Mouse (Mus musculus): Measurements from ENCODE around the gene Mapkbp1. TPM values are rescaled to one million over a fixed set of nuclear protein-coding genes. Genes with fewer than 3 reads are reported as not detected.

Gene Mapkbp1
- polyA plus RNA-seq, 1 experiment from 2014 or later, result 0.28 TPM

DNA sequence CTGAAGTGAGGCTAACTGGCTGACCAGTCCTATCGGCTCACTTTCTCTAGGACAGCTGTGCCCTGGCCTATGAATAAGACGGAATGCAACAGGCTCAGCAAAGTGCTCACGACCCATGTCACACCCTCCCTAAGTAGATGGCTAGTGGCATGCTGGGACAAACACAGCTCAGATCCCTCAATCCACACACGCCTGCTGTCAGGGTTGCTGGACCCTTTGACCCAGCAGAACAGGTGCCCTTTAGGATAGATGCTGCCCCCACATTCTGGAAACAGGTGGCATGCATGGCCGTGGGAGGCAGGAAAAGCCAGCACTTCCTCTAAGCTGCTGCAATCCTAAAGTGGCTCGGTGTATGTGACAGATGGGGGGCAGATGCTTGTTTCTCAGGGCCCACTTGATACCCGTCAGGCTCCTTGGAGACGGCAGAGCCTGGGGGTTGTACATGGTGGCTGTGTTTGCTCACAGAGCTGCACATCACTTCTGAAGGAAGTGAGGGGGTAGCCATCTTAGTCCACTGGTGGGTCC lies 97.0 kb downstream of the Mapkbp1 start:
- 57% methylated on average over 8 of the region's 8 CpGs for WGBS (ENCODE audit: insufficient replicate concordance)
- Histone ChIP-seq H3K9me3 (replicated peaks) (no peaks in the 10 kb centered on the region), H3K4me2 (no peak overlapping the region), H3K27me3 (no peaks in the 10 kb centered on the region; the same call in 1 of the 2 replicates), H3K36me3 (no peaks in the 10 kb centered on the region), H3K27ac (no peak overlapping the region), H3K9ac (no peak overlapping the region), H3K4me1 (replicated peaks) (no peaks in the 10 kb centered on the region), H3K4me3 (replicated peaks) (no peak overlapping the region)
- ATAC-seq (ENCODE audit: low read depth), result no peak
- DNase-seq, result no peak

DNA sequence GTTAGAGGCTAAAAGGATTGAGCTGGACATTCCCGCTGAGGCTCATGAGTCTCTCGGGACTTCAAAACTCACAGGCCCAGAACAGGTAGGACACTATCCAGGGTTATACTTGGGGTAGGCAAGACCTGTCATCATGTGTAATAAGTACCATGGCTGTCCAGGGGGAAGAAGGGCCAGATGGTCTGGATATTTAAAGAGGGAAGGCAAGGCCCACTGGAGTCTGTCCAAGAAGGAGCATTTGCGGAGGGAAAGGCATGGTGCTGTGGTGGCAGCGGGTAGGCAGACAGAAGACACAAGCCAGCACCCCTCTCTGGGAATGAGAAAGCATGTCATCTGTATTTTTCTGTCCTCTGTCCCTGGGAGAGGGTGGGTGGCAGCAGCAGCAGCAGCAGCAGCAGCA lies 101.6 kb downstream of the Mapkbp1 start:
- Histone ChIP-seq H3K4me2 (no peak overlapping the region), H3K9me3 (replicated peaks) (no peaks in the 10 kb centered on the region), H3K9ac (no peak overlapping the region), H3K4me1 (replicated peaks) (peaks cover 7% of the 10 kb centered on the region; the same call in 1 of the 2 replicates), H3K4me3 (replicated peaks) (no peak overlapping the region), H3K36me3 (no peaks in the 10 kb centered on the region), H3K27me3 (peaks cover 29% of the 10 kb centered on the region), H3K27ac (no peak overlapping the region)
- 72% methylated on average over 4 of the region's 4 CpGs for WGBS (ENCODE audit: insufficient replicate concordance)
- ATAC-seq (ENCODE audit: low read depth) (no peak), DNase-seq (no peak)

DNA sequence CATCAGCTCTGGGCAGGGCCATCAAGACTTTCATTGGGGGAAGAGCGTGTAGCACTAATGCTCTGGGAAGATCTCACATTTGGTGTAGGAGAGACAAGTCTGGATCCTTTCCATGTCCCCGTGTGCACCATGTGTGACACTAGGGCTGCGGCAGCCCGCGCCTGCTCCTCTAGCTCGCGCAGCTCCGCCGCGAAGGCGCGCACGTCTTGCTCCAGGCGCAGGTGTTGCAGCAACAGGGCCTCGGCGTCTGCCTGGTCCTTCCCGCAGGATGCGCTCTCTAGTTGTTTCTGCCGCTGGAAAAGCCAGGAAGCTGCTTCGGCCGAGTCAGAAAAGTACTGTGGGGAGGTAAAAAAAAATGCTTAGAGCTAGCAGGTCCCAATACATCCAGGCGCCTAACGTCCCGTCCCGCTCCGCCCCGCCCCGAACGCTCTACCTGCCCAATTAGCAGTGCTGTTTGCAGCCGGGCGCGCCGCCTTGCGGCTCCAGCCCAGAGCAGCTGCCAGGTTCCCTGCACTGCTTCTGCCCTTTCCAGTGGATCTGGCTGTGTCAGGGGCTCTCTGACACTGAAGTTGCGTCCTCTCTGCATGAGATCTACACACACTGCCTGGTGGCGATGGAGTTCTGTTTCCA lies 103.7 kb downstream of the Mapkbp1 start:
- Histone ChIP-seq H3K9ac (no peak overlapping the region), H3K9me3 (replicated peaks) (no peaks in the 10 kb centered on the region), H3K27me3 (peaks cover 34% of the 10 kb centered on the region), H3K4me3 (replicated peaks) (peak overlapping the region; percentile 33), H3K27ac (no peak overlapping the region), H3K4me1 (replicated peaks) (peaks cover 7% of the 10 kb centered on the region; the same call in 1 of the 2 replicates), H3K4me2 (peak overlapping the region; percentile 57), H3K36me3 (no peaks in the 10 kb centered on the region)
- ATAC-seq (ENCODE audit: low read depth), result 0 out of 2 replicates have a peak, but pooled peaks have one; percentile 34
- 4% methylated on average over 36 of the region's 36 CpGs for WGBS (ENCODE audit: insufficient replicate concordance)
- DNase-seq, result no peak

Small RNA genes lying within 50 kb of the gene (microRNA-seq; reads per million reads assigned to microRNA genes)
- not detected for gene Mir7665

Other genes starting within 250 kb of the Mapkbp1 start
- 2.3 and 2.9 TPM in 2 replicates for gene Itpka, start 230.4 kb upstream of the Mapkbp1 start, polyA plus RNA-seq (2015; fragmentation: Nextera tagmentation; extraction: Ambion mirVana)
- 0.08 TPM in 1 of 2 replicates, not detected in the other for gene Ltk, start 212.3 kb upstream of the Mapkbp1 start, polyA plus RNA-seq (2015; fragmentation: Nextera tagmentation; extraction: Ambion mirVana)
- gene Rpap1, start 185.2 kb upstream of the Mapkbp1 start, polyA plus RNA-seq (2015; fragmentation: Nextera tagmentation; extraction: Ambion mirVana), result 10.2 and 11.9 TPM in 2 replicates
- 1.5 TPM in 2 replicates for gene Tyro3, start 175.0 kb upstream of the Mapkbp1 start, polyA plus RNA-seq (2015; fragmentation: Nextera tagmentation; extraction: Ambion mirVana)
- gene Mga, start 75.5 kb upstream of the Mapkbp1 start, polyA plus RNA-seq (2015; fragmentation: Nextera tagmentation; extraction: Ambion mirVana), result 6.6 and 8.0 TPM in 2 replicates
- 7.2 and 8.2 TPM in 2 replicates for gene Jmjd7, start 54.8 kb downstream of the Mapkbp1 start, polyA plus RNA-seq (2015; fragmentation: Nextera tagmentation; extraction: Ambion mirVana)
- 0.35 and 0.46 TPM in 2 replicates for gene Gm28042, start 54.8 kb downstream of the Mapkbp1 start, polyA plus RNA-seq (2015; fragmentation: Nextera tagmentation; extraction: Ambion mirVana)
- 0.14 TPM in 2 replicates for gene Pla2g4b, start 60.7 kb downstream of the Mapkbp1 start, polyA plus RNA-seq (2015; fragmentation: Nextera tagmentation; extraction: Ambion mirVana)
- gene Ehd4, start 181.9 kb downstream of the Mapkbp1 start, polyA plus RNA-seq (2015; fragmentation: Nextera tagmentation; extraction: Ambion mirVana), result 27.2 and 30.8 TPM in 2 replicates

All from liver, embryonic 13.5 days (tissue).